Mouse (Mus musculus) liver, postnatal 0 days (tissue): ENCODE results near the gene Pacsin1.

ENCODE experiments used
- CTCF ChIP-seq: sonication (generic); IDR thresholded peaks from 2 replicates; pipeline ENCODE4 v1.5.1; 2016; ENCODE audit warnings: antibody characterized with exemption, low read depth
- EP300 ChIP-seq: IDR thresholded peaks from 2 replicates; pipeline ENCODE4 v1.6.1; 2016; ENCODE audit warnings: antibody characterized with exemption, low read depth, mild to moderate bottlenecking

DNA sequence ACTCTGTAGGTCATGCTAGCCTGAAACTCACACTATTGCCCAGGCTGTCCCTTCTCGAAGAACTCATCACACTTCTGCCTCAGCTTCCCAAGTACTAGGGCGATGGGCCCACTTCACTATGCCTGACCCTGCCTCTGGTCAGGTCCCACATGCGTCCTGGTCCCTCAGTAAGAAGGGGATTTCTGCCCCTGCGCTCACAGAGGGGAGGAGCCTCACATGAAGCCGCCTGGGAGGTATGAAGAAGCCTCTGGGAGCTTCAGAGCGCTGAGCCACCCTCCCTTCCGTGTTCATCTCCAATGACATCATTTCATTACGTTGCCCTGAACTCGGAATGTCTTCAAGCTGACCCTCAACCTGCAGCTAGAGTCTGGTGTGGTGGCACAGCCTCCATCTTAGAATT, 11.6 kb upstream of the Pacsin1 start:
- TF ChIP-seq CTCF: no peak
- no peak for TF ChIP-seq EP300
